Mouse (Mus musculus) embryonic fibroblast, embryonic 13.5 days (primary cell): ENCODE results near the gene Als2cr12. TPM values are rescaled to one million over a fixed set of nuclear protein-coding genes. Genes with fewer than 3 reads are reported as not detected.

Source experiments
- H3K27ac ChIP-seq: 2 replicates; pipeline ENCODE4 v1.5.1; 2012; ENCODE audit warnings: low read length, control low read depth, inconsistent platforms; ENCODE audit not compliant: insufficient read depth
- H3K4me1 ChIP-seq: 2 replicates; pipeline ENCODE4 v1.6.1; 2011; ENCODE audit warnings: low read length; ENCODE audit not compliant: control insufficient read depth, insufficient read depth
- H3K4me3 ChIP-seq: 2 replicates; pipeline ENCODE4 v1.5.1; 2011; ENCODE audit warnings: mild to moderate bottlenecking, control low read depth, low read length; ENCODE audit not compliant: insufficient read depth
- CTCF ChIP-seq: IDR thresholded peaks from 2 replicates; pipeline ENCODE4 v1.5.1; 2011; ENCODE audit warnings: mild to moderate bottlenecking, control low read depth, low read length, moderate library complexity, borderline replicate concordance; ENCODE audit not compliant: insufficient read depth
- POLR2A ChIP-seq: IDR thresholded peaks from 2 replicates; pipeline ENCODE4 v1.6.1; 2011; ENCODE audit warnings: low read depth, mild to moderate bottlenecking, control low read depth, low read length, moderate library complexity
- polyA plus RNA-seq: library from polyadenylated mRNA; stranded (reverse); fragments of >200 nt; gene quantifications from 2 replicates; pipeline ENCODE4 v1.2.4, GENCODE M21; 2011; ENCODE audit warnings: low read depth; ENCODE audit not compliant: missing spikeins, insufficient read length

Als2cr12 gene
- polyA plus RNA-seq, 1 experiment = not detected

- Histone ChIP-seq H3K4me1 (peaks cover 18% of the 10 kb centered on the region), H3K27ac (peak overlapping the region; percentile 98), H3K4me3 (peak overlapping the region; percentile 26)
- TF ChIP-seq CTCF (no peak), POLR2A (no peak)
Measured at GRCm38 (mm10) chr1:58727747-58728589, 32.2 kb upstream of the Als2cr12 start.

DNA sequence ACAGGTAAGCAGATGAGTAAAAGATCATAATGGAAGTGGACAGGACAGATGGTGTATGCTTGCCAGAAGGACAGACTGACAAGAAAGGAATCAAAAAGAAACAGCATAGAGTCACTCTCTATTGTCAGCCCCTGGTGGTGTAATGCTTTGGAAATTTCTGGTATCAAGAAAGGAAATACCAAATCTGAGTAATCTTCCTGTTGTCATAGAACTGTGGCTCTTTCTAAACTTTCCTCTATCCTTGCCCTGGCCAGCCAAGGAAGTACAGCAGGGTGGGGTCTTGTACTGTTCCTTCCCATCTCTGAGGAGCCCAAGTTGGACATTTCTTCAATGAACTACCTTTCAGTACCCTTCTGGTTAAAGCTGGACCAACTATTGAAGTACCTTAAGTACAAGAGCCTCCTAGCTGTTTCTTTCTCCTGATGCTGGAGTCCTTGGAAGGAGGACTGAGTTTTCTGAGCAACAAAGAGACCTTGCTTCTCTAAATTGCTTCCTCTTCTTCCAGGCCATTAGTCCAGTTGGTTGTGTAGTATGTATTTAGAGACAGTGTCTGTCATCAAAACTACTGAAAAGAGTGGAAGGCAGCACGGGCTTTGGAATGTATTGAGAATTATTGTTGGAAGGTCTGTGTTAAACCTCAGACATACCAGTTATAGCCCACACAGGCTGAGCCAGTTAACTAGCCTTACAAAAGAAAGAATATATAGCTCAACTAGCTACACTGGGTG is 31.4 kb upstream of the Als2cr12 start:
- H3K4me1 ChIP-seq = peaks cover 18% of the 10 kb centered on the region
- TF ChIP-seq CTCF = no peak
- TF ChIP-seq POLR2A = no peak
- peak overlapping the region; percentile 26 for H3K4me3 ChIP-seq
- peak overlapping the region; percentile 98 for H3K27ac ChIP-seq

GRCm38 (mm10) chr1:58725767-58726166 is 30.0 kb upstream of the Als2cr12 start:
- TF ChIP-seq POLR2A (no peak), CTCF (no peak)
- peaks cover 20% of the 10 kb centered on the region for H3K4me1 ChIP-seq
- no peak overlapping the region for H3K4me3 ChIP-seq
- peak overlapping the region; percentile 68 for H3K27ac ChIP-seq

DNA sequence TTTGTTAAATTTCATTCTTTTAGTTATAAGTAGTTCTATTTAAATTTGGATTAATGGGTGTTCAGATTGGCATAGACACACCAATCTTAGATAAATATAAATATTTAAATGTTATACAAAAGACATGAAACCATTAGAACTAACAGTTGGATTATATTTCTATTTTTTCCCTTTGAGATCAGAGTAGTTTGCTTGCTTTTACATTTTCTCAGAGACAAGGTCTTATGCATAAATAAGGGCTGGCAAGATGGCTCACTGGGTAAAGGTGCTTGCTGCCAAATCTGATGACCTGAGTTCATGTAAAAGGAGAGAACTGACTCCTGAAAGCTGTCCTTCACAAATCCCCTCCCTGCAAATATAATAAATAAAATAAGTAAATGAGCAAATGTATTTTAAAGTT is 29.3 kb upstream of the Als2cr12 start:
- no peak for TF ChIP-seq CTCF
- no peak for TF ChIP-seq POLR2A
- Histone ChIP-seq H3K4me3 (no peak overlapping the region), H3K27ac (no peak overlapping the region), H3K4me1 (peaks cover 20% of the 10 kb centered on the region)

DNA sequence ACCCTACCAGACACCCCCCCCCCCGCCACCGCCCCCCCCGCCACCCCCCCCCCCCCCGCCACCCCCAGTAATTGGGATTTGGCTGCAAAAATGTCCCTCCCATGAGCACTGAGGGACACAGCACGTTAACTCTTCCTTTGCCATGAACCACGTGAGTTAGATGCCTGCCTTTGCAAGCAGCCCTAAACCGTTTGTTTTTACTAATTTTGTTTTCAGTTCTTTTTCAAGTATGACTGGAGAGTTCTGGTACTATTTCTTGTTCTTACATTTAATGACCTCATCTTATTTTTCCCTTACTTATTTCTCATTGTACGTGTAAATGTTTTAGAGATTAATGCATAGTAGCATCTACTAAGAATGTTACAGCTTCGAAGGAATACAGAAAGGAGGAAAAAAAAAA is 28.7 kb upstream of the Als2cr12 start:
- Histone ChIP-seq H3K4me1 (peaks cover 19% of the 10 kb centered on the region), H3K4me3 (no peak overlapping the region), H3K27ac (no peak overlapping the region)
- TF ChIP-seq POLR2A (no peak), CTCF (no peak)

GRCm38 (mm10) chr1:58723809-58724405 is 28.1 kb upstream of the Als2cr12 start:
- peaks cover 13% of the 10 kb centered on the region for H3K4me1 ChIP-seq
- H3K27ac ChIP-seq = peak overlapping the region; percentile 67
- TF ChIP-seq POLR2A = no peak
- no peak for TF ChIP-seq CTCF
- no peak overlapping the region for H3K4me3 ChIP-seq

GRCm38 (mm10) chr1:58723062-58723808 is 27.4 kb upstream of the Als2cr12 start:
- H3K27ac ChIP-seq = no peak overlapping the region; the same call in 1 of the 2 replicates
- no peak overlapping the region for H3K4me3 ChIP-seq
- H3K4me1 ChIP-seq = peaks cover 13% of the 10 kb centered on the region
- no peak for TF ChIP-seq CTCF

DNA sequence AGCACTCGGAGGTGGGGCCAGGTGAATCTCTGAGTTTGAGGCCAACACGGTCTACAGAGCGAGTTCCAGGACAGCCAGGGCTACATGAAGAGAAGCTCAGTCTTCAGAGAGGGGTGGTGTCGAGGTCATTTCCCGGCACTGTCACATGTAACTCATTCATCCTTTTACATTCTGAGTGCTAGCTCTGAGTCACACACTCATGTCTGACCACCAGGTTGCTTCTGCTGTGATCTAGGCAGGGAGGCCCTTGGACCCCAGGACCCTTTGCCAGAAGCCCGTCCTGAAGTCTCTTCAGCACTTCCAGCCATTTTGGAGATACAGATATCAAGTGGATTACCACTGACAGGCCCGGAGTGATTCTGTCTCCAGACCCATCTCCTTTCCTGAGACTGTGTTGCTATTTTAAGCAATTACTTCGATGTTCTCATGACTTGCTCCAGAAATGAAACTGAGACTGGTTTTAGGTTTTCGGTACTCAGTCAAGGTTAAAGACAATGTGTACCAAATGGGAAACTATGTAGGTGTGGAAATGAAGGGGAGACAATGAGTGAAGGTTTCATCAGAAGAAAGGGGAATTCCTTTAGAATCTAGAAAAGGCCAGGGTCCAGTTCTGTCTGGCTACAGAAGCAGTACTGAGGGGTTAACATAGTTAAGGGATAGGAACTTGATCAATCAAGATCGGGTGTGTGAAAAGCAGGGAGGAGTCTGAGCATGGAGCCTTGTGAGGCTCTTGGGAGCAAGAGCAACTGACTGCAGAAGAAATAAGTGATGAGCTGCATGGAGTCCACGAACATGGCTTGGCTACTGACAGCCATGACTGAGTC is 26.5 kb upstream of the Als2cr12 start:
- Histone ChIP-seq H3K4me1 (peaks cover 8% of the 10 kb centered on the region), H3K27ac (no peak overlapping the region; the same call in 1 of the 2 replicates), H3K4me3 (no peak overlapping the region)
- TF ChIP-seq POLR2A (no peak), CTCF (no peak)
